Mouse (Mus musculus) spleen, adult 2 months (tissue): ENCODE data around the gene Mfap2. TPM values are rescaled to one million over a fixed set of nuclear protein-coding genes. Genes with fewer than 3 reads are reported as not detected.

ENCODE experiments used
- DNase-seq, 2 experiments: peaks; one replicate each; pipeline versions ENCODE4 v3.0.0 to v3.0.0-alpha.2; 2012 to 2021; ENCODE audit warnings: low spot score in 2 of 2, low read depth in 1 of 2
- H3K27ac ChIP-seq: fragments of 200-500 bp; 2 replicates; pipeline ENCODE4 v1.5.1; 2012; ENCODE audit warnings: low read length, inconsistent platforms; ENCODE audit not compliant: insufficient read depth
- H3K27me3 ChIP-seq: fragments of 200-500 bp; 2 replicates; pipeline ENCODE4 v1.6.1; 2012; ENCODE audit warnings: mild to moderate bottlenecking, moderate library complexity, low read length, inconsistent platforms; ENCODE audit not compliant: control insufficient read depth, insufficient read depth
- H3K36me3 ChIP-seq: fragments of 200-500 bp; 2 replicates; pipeline ENCODE4 v1.6.1; 2012; ENCODE audit warnings: mild to moderate bottlenecking, low read length, inconsistent platforms; ENCODE audit not compliant: control insufficient read depth, insufficient read depth
- H3K4me1 ChIP-seq: fragments of 200-500 bp; 2 replicates; pipeline ENCODE4 v1.6.1; 2011; ENCODE audit warnings: inconsistent platforms; ENCODE audit not compliant: control insufficient read depth, insufficient read depth, insufficient read length
- H3K4me3 ChIP-seq: fragments of 200-500 bp; 2 replicates; pipeline ENCODE4 v1.5.1; 2011; ENCODE audit warnings: mild to moderate bottlenecking, inconsistent platforms; ENCODE audit not compliant: insufficient read depth, insufficient read length; ENCODE audit errors: extremely low read depth
- CTCF ChIP-seq: fragments of 200-500 bp; IDR thresholded peaks from 2 replicates; pipeline ENCODE4 v1.5.1; 2011; ENCODE audit warnings: mild to moderate bottlenecking, inconsistent platforms; ENCODE audit not compliant: insufficient read depth, insufficient read length, insufficient replicate concordance; ENCODE audit errors: extremely low read depth
- POLR2A ChIP-seq: fragments of 200-500 bp; IDR thresholded peaks from 2 replicates; pipeline ENCODE4 v1.6.1; 2011; ENCODE audit warnings: low read depth, low read length, inconsistent platforms
- WGBS: fragments of 180-500 bp; shearing (Covaris S2); methylation state at CpG from one replicate; pipeline ENCODE4 v1.1.7; 2018; 5-methylcytosine and 5-hydroxymethylcytosine counted together
- polyA plus RNA-seq: library from polyadenylated mRNA; depleted of rRNA; stranded (reverse); fragments of >200 nt; gene quantifications from 2 replicates; pipeline ENCODE4 v1.2.3, GENCODE M21; 2012

Gene Mfap2
- polyA plus RNA-seq, 1 experiment: 3.1 TPM

DNA sequence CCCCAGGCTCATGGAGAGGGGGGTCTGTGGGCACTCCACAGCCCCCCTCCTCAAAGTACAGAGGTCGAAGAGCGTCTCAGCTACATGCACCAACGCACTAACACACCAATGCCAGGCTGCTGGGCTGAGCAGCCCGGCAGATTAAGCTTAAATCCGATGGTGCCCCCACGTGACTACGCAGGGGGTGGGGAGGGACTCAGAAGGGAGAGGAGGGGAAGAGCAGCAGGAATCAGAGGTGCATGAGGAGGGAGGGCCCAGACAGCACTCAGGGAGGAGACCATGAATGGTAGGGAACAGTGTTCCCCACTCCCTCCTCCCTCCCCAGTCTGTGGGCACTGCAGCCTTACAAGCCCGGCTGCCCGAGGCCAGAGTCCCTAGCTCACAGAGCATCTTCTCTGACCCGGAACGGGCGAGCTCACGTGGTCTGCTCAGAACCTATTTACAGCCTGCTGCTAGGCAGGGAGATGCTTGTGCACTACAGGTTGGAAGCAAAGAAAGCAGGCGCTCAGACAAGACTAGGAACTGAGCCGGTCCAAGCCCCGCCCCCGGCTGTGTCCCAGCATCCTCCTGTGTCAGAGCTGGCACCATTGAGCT lies 43.4 kb downstream of the Mfap2 start:
- H3K27ac ChIP-seq: no peak overlapping the region
- TF ChIP-seq CTCF: no peak
- TF ChIP-seq POLR2A: no peak
- WGBS: 83% methylated on average over 17 of the region's 17 CpGs

DNA sequence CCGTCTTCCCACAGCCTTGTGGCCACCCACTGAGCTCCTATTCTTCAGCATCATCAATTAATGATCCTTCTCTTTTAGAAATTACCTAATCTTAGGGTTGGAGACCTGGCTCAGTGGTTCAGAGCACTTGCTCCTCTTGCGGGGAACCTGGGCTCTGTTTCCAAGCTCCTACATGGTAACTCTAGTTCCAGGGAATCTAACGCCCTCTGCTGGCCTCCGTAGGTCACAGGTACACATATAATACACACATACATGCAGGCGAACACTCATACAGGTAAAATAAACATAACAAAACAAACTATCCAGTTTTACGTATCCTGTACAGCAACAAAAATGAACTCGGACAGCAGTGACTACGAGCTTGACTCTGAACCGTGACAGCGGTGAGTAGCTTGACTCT lies 46.8 kb downstream of the Mfap2 start:
- TF ChIP-seq POLR2A (no peak), CTCF (no peak)
- no peaks in the 10 kb centered on the region for H3K4me1 ChIP-seq
- H3K27ac ChIP-seq: no peak overlapping the region
- no peak for DNase-seq
- 96% methylated on average over 10 of the region's 10 CpGs for WGBS
- H3K4me3 ChIP-seq: no peak overlapping the region
- no peaks in the 10 kb centered on the region for H3K27me3 ChIP-seq
- no peaks in the 10 kb centered on the region for H3K36me3 ChIP-seq

More for the DNA sequence above, 43.4 kb downstream of the Mfap2 start:
- DNase-seq: no peak
- Histone ChIP-seq H3K4me3 (no peak overlapping the region), H3K4me1 (no peaks in the 10 kb centered on the region), H3K36me3 (no peaks in the 10 kb centered on the region), H3K27me3 (no peaks in the 10 kb centered on the region)

DNA sequence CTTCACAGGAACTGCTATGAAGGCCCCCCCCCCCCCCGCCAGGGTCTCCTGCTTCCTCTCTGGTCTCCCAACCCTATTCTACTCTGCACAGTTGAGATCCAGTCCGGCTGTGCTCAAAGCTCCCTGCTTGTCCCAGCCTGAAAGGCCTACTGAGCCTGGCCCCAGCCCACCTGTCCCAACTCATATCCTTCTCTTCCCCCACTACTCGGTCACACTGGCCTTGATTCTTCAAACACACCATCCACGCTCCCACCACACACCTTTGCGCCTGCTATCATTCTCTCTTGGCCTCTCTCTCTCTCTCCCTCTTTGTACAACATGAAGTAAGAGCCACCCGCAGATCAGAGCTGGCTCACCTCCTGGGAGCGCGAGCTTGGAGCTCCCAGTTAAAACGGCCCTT lies 48.6 kb downstream of the Mfap2 start:
- 90% methylated on average over 9 of the region's 9 CpGs for WGBS
- TF ChIP-seq CTCF (no peak), POLR2A (no peak)
- Histone ChIP-seq H3K36me3 (no peaks in the 10 kb centered on the region), H3K27me3 (no peaks in the 10 kb centered on the region), H3K4me3 (no peak overlapping the region), H3K27ac (no peak overlapping the region), H3K4me1 (no peaks in the 10 kb centered on the region)
- DNase-seq: no peak

DNA sequence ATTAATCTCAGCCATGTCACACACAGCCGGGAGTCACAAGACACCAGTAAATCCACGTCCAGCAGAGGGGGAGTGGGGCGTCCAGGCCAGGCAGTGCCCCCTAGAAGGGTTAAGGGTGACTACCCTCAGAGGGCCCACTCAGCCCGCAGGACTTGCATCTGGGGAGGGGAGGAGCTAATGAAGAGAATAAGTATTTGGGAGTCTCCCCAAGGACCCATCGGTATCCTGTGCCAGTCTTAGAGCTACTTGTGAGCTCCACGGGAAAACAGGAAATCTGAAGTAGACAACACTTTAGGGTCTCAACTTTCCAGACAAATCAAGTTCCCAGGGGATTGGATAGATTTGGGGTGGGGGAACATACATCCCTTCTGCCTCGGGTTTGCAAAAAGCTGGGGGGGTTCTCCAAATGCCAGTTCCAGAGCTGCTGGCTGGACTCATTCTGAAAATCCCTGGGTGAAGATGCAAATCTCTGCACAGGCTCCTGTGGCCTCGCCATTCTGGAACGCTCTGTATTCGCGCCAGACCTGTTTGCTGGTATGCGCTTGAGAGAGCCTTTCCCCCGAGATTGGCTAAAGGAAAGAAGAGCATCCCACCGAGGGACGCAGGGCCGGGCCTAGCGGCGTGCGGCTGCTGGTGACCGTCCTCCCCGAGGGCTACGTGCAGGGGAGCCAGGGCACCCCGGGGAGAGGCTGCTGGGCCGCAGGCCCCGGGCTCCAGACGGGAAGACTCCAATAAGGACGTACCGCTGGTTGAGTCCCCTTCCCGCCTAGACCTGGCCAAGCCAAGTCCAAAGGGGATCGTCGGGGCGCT lies 49.6 kb downstream of the Mfap2 start:
- no peak for DNase-seq
- H3K27me3 ChIP-seq: no peaks in the 10 kb centered on the region
- no peaks in the 10 kb centered on the region for H3K36me3 ChIP-seq
- WGBS: 10% methylated on average over 32 of the region's 32 CpGs
- H3K4me3 ChIP-seq: peak overlapping the region; percentile 73
- no peaks in the 10 kb centered on the region for H3K4me1 ChIP-seq
- H3K27ac ChIP-seq: peak overlapping the region; percentile 9; the same call in 1 of the 2 replicates
- no peak for TF ChIP-seq POLR2A
- no peak for TF ChIP-seq CTCF

DNA sequence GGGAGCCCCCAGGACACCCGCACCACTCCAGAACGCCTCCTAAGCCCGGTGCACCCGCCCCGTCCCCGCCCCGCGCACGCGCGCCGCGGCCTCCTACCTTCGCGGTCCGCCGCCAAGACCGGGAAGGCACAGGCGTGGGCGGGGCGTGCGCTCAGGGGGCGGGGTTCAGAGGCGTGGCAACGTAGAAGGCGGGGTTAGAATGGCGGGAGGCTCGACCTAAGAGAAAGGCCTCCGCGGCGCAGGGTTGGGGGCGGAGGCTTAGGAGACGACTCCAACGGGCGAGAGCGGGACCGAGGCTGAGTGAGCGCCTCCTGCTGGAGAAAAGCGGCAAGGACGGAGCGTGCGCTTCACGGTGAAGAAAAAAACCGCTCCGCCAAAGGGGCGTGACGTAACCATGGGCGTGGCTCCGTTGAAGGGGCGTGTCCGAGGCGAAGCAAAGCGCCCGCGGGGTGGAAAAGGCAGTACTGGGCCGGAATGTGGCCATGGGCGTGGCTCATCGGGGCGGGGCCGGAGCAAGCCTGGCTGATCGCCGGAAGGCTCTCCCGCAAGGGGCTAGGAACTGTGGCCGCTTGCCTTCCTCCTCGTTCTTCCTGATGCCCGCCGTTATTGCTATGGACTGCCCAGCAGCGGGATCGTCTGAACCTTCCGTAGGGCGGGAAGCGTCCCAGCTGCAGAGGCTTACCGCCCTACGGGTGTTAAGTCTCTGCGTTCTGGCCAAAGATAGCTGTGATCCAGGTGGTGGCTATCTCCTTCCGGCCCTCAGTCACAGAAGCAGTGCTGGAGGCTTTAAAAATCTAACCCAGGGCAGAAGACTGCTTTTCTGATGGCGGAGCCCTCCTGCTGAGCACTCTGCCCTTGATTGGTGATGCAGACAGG lies 50.4 kb downstream of the Mfap2 start, which contains the start of gene Crocc:
Gene Crocc, minus strand, starts transcription at position 125 of the 876 bp plus-strand sequence.
- peak; percentile 98 to 100 for DNase-seq
- H3K27ac ChIP-seq: peak within 1 kb of the TSS; percentile 80
- no peaks in the 10 kb centered on the region for H3K27me3 ChIP-seq
- H3K36me3 ChIP-seq: no peaks in the 10 kb centered on the region; the same call in 1 of the 2 replicates
- H3K4me1 ChIP-seq: no peaks in the 10 kb centered on the region
- TF ChIP-seq CTCF (peak; percentile 96), POLR2A (peak; percentile 61)
- under 1% methylated on average over 77 of the region's 77 CpGs for WGBS
- peak within 1 kb of the TSS; percentile 73 for H3K4me3 ChIP-seq

DNA sequence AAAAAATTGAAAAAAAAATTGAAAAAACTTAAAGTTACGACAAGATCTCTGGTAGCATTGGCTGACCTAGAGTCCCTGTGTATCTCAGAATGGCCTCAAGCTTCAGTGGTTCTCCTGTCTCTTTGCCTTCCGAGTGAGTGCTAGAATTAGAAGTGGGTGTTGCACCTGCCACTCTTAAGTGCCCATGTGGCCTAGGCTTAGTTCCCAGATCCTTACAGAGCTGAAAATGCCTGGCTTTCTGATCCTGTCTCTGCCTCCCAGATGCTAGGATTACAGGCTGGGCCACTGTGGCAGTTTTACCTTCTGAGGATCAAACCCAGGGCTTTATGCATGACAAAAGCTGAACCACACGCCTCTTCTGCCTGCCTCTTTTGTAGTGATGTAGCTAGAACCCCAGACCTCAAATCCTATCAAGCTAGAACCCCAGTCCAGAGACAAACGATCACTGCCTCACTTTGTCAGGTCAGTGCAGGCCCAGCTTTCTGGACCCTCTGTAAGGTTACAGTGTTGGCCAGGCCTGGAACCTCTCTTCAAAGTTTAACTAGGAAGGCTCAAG lies 54.0 kb downstream of the Mfap2 start:
- Histone ChIP-seq H3K4me3 (no peak overlapping the region), H3K27ac (no peak overlapping the region), H3K4me1 (no peaks in the 10 kb centered on the region), H3K27me3 (no peaks in the 10 kb centered on the region), H3K36me3 (peaks cover 30% of the 10 kb centered on the region)
- DNase-seq: no peak
- no peak for TF ChIP-seq CTCF
- no peak for TF ChIP-seq POLR2A
- 94% methylated on average over 4 of the region's 4 CpGs for WGBS
